Mouse (Mus musculus) layer of hippocampus, postnatal 36 days (tissue): Measurements from ENCODE around the gene Fgfr4. TPM values are rescaled to one million over a fixed set of nuclear protein-coding genes. Genes with fewer than 3 reads are reported as not detected.
"Not testable (repeated sequence)": the region's sequence is repeated elsewhere in the genome, so short reads cannot be mapped to it uniquely, and the experiment has no call there.

Experiments used
- DNase-seq, 2 experiments: peaks; one replicate each; pipeline ENCODE4 v3.0.0; 2022
- total RNA-seq, 2 experiments: library from RNA; stranded (reverse); gene quantifications; 2 replicates each; pipeline ENCODE4 v1.2.3; 2021

The Fgfr4 gene
- total RNA-seq, 2 experiments from 2014 or later, result 0.20 to 0.43 TPM

DNA sequence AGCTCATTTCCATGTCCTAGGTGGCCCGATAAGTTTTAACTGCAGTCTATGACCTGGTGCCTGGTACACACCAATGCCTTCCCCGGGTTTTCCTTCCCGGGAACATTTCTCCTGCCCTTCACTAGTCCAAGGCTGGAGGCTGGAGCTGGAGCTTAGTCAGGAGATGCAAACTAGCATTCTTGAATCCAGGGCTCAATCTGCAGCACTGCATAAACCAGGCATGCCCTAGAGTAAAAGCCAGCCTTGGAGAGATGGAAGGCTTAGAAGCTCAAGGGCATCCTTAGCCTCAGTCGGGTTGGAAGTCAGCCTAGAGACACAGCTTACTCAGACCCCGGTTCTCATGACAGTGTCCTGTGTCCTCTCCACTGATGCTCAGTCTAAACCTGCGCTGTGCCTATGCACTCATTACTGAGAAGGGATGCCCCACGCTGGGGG is 19.9 kb downstream of the Fgfr4 start:
- no peak for DNase-seq

DNA sequence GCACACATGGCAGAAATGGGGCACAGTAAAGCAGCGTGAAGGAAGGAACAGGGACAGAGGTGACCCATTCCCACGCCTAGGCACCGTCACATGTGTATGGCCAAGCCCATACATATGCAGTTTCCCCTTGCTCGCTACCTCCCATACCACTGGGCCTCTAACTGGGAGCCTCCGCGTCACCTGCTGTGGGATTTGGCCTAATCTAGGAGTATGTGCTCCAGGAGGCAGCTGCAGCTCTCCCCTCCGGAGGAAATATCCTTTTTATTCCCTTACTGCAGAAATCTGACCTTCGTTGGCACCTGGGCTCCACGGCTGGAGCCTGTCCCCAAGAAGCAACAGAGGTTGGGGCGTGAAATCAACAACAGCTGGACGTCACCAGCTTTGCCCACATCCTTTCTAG is 21.9 kb downstream of the Fgfr4 start:
- DNase-seq, result no peak

DNA sequence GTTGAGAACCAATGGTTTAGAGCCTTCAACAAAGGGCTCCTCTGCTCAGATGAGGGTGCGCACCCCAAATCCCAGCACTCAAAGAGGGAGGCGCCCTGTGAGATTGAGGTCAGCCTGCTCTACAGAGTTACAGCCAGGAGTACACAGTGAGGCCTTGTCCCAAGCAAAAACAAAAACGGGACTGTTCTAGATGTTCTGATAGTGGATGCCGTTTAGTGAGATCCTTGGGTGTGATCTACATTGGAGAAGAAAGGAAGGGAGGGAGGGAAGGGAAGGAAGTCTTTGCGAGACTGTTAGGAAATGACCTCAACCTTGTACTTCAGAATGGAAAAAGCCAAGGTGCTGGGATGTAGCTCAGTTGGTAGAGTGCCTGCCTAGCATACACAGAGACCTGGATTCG is 23.8 kb downstream of the Fgfr4 start:
- no peak for DNase-seq

DNA sequence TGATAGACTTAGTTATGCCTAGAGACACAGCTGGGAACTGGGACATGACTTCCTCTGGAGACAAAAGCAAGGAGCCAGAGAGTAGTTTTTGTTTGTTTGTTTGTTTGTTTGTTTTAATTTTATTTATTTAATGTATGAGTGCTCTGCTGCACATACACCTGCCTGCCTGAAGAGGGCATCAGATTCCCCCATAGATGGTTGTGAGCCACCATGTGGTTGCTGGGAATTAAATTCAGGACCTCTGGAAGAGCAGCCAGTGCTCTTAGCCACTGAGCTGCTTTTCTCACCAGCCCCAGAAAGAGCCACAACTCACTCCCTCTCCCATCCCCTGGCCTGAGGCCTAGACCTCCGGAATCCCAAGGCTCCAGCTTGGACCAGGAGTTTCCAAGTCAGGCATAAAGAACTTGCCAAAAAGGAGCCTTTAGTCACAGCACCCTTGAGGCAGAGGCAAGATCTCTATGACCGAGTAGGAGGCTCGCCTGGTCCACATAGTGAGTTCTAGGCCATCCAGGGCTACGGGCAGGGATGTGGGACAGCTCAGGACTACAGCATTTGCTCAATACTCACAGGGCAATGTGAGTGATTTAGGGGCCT is 25.6 kb downstream of the Fgfr4 start:
- DNase-seq, result no peak

- DNase-seq, result peak; percentile 74 to 76
Measured at GRCm38 (mm10) chr13:55178556-55178955, 26.1 kb downstream of the Fgfr4 start.

DNA sequence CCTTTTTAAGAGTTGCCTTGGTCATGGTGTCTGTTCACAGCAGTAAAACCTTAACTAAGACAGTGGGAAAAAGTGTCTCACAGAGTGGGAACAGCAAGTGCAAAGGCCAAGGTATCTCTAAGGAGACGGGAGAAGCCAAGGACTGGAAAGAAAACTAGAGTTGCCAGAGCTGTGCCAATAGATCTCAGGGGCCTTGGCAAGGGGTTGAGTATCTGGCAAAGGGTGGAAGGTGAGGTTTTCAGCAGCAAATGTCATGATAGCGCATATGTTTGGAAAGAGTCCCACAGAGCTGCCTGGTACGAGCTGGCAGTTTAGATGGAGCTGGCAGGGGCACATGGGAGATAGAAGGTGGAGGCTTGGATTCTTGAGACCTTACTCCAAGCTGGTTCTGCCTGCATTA is 27.2 kb downstream of the Fgfr4 start:
- DNase-seq, result no peak

- no peak for DNase-seq
Measured at GRCm38 (mm10) chr13:55181786-55182172, 29.3 kb downstream of the Fgfr4 start.

DNA sequence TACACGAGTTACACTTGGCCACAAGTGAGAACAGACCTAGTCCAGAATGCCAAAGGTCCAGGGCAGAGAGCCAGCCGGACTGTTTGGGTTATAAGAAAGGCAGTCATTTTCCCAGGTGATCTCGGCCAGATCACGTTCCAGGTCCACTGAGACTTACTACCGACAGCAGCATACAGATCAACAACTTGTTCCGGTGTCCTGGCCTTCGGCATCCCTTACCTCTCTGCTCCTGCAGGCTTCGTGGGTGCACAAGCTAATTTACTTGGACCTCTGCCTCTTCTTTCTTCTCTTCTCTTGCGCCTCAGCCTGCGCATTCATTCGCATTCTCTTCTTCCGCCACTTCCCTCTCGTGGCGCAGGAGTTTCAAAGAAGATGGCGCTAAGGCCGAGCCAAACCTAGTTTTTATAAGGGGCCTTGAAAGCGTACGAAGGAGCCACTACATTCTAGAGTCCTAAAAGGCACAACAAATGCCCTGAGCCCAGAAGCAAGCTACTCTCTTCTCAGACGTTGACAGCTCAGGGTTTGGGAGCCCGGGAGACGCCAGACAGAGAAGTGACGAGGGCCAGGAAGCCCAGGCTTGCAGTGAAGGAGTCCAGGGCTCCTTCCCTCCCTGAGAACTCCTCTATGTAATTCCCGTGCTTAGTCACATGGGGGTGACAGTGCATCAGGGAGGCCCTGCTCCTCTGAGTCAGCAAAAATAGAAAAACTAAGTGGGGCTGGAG is 29.9 kb downstream of the Fgfr4 start:
- DNase-seq, result peak; percentile 44 to 57

- DNase-seq, result no peak
Measured at GRCm38 (mm10) chr13:55183382-55183781, 30.9 kb downstream of the Fgfr4 start.

GRCm38 (mm10) chr13:55187062-55187461 is 34.6 kb downstream of the Fgfr4 start:
- DNase-seq, result not testable (repeated sequence)

DNA sequence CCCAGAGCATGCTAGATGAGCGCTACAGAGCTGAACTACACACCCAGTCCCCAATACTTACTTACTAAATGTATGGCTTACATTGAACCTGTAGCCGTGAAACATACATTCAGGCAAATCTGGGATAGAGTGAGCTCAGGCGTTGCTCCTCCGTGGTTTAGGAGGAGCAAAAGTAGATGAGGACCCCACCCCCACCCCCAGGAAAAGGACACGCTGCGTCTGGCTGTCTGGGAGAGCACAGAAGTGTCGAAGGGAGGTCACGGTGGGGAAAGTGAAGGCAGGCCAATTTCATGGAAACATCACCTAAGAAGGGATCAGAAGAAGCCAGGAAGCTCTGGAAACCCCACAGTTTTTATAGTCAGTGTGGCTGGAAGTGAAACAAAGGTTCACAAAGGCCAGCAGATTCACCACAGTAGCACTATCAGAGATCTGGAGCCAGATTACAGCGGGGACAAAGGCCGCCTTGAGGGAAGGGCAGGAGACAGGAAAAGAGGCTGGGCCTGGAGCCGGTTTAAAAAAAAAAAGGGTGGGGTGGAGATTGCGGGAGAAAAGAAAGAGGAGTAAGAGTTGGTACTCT is 37.2 kb downstream of the Fgfr4 start:
- DNase-seq, result no peak

GRCm38 (mm10) chr13:55190121-55190868 is 37.9 kb downstream of the Fgfr4 start:
- DNase-seq, result peak; percentile 91 to 92

- DNase-seq, result no peak
Measured at GRCm38 (mm10) chr13:55191535-55191934, 39.1 kb downstream of the Fgfr4 start.

- not testable (repeated sequence) for DNase-seq
Measured at GRCm38 (mm10) chr13:55202758-55203157, 50.3 kb downstream of the Fgfr4 start.

GRCm38 (mm10) chr13:55203740-55204139 is 51.3 kb downstream of the Fgfr4 start:
- no peak for DNase-seq

DNA sequence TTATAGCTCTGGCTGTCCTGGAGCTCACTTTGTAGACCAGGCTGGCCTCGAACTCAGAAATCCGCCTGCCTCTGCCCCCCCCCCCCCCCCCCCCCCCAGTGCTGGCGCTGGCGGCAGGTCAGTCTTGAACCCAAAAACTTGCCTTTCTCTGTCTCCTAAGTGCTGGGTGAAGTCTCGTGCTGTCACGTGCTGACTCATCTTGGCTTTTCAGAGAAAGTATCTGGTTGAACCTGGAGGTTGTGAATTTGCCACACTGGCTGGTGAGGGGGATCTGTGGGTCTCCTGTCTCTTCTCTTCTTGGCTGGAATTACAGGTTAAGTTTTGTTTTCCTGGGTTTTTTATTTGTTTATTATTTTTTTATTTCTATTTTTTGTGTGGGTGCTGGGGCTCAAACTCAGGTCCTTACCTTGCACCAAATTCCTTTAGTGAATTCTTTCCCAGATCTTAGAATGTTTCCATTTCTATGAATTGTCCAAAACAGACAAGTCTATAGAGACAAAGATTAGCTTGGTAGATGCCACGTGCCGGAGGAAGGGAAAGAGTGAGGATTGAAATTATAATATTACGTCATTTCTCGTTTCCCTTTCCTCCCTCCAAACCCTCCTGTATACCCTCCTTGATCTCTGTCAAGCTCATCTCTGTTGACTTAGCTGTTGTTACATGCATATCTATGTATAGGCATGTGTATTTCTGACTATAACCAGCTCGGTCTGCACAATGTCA is 52.4 kb downstream of the Fgfr4 start:
- no peak for DNase-seq

GRCm38 (mm10) chr13:55205448-55206205 is 53.2 kb downstream of the Fgfr4 start:
- no peak for DNase-seq

DNA sequence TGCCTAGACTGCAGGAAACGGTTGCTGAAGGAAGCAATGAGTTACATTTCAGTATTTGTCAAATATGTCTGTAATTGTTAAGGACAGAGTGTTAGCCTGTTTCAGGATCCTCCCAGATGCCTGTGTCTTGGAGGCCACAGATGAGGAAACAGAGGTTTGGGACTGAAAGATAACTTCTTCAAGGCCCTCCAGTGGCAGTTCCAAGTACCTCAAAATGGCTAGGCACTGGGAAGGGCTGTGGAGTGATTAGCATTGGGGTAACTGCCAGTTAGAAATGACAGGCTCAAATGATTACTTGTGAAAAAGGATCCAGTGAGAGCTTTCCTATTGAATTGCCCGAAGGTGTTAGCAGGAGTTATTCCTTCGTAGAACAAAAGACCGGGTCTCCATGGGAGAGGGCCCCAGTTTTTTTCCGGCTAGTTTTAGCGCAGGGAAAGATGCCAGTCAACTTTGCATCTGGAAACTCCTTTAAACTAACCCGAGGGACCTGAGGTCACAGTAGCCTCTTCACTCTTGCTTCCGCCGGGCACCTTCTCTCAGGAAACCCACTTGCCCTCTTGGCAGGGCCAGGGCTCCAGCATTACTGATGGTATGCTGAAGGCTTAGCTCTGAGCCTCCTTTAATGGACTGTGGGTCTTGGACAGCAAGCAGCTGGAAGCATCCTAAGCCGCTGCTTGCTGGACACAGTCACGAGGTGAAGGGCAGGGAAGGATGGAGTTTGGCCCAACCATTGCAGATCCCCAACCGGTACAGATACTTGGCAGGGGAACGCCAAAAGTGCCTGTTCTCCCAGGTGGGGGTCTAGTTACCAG is 56.6 kb downstream of the Fgfr4 start:
- DNase-seq, result no peak

GRCm38 (mm10) chr13:55209649-55210192 is 57.3 kb downstream of the Fgfr4 start, which contains the start of gene Nsd1:
Gene Nsd1, plus strand, starts transcription at chr13:55209782.
- no peak for DNase-seq

GRCm38 (mm10) chr13:55210193-55210970 is 57.9 kb downstream of the Fgfr4 start:
- peak; percentile 23 to 25 for DNase-seq
